Mouse (Mus musculus) hindbrain, embryonic 16.5 days (tissue): ENCODE results near the gene Adam8. TPM values are rescaled to one million over a fixed set of nuclear protein-coding genes. Genes with fewer than 3 reads are reported as not detected.
A peak's percentile ranks its signal among the peaks of the same experiment; 100 is the strongest.

Experiments
- microRNA counts: library from miRNA; unstranded; fragments of <30 nt; microRNA quantifications from one replicate; lab custom pipeline; 2016
- microRNA-seq: library from miRNA; unstranded; fragments of <30 nt; microRNA quantifications from one replicate; pipeline ENCODE4, GENCODE M21; 2017
- polyA plus RNA-seq: library from polyadenylated mRNA; unstranded; fragments of >200 nt; fragmentation: Nextera tagmentation; extraction: Ambion mirVana; gene quantifications from 2 replicates; pipeline ENCODE4 v1.2.1, GENCODE M21; 2015

The Adam8 gene
- polyA plus RNA-seq, 1 experiment from 2014 or later = 2.8 TPM

MicroRNA genes within 50 kb of the gene (microRNA counts, 519-probe panel; counts per million panel counts)
- microRNA mmu-miR-202-3p (lab: Ali Mortazavi, UCI) (2,072 counts per million, percentile 34 among the panel's probes with 10 or more counts), microRNA mmu-miR-202-5p (lab: Ali Mortazavi, UCI) (2,369 counts per million, percentile 57 among the panel's probes with 10 or more counts)

Small RNA genes within 50 kb of the gene (microRNA-seq; reads per million reads assigned to microRNA genes)
- gene Mir202 (not detected), gene Mir7062 (not detected), gene mmu-mir-7686 (not detected)

Other genes with a start within 250 kb of the Adam8 start
- gene Adgra1, start 158.4 kb downstream of the Adam8 start, polyA plus RNA-seq = 27.2 and 30.7 TPM in 2 replicates
- gene Kndc1, start 97.9 kb downstream of the Adam8 start, polyA plus RNA-seq = 16.5 and 19.0 TPM in 2 replicates
- not detected in 2 replicates for gene Utf1, start 48.8 kb downstream of the Adam8 start, polyA plus RNA-seq
- gene 6430531B16Rik, start 13.8 kb downstream of the Adam8 start, polyA plus RNA-seq = 1.1 and 1.2 TPM in 2 replicates
- gene Zfp511, start 43.8 kb upstream of the Adam8 start, polyA plus RNA-seq = 51.6 and 55.1 TPM in 2 replicates
- gene Tubgcp2, start 44.1 kb upstream of the Adam8 start, polyA plus RNA-seq = 57.2 and 59.6 TPM in 2 replicates
- 4.1 and 6.9 TPM in 2 replicates for gene Msx3, start 56.5 kb upstream of the Adam8 start, polyA plus RNA-seq
- 351 and 430 TPM in 2 replicates for gene Caly, start 90.0 kb upstream of the Adam8 start, polyA plus RNA-seq
- not detected in 2 replicates for gene Prap1, start 100.8 kb upstream of the Adam8 start, polyA plus RNA-seq
- 39.9 and 43.1 TPM in 2 replicates for gene Fuom, start 109.9 kb upstream of the Adam8 start, polyA plus RNA-seq
- 8.9 and 9.9 TPM in 2 replicates for gene Paox, start 123.2 kb upstream of the Adam8 start, polyA plus RNA-seq
- gene Echs1, start 123.9 kb upstream of the Adam8 start, polyA plus RNA-seq = 124 and 128 TPM in 2 replicates
- 31.1 and 32.1 TPM in 2 replicates for gene Mtg1, start 145.0 kb upstream of the Adam8 start, polyA plus RNA-seq
- gene Sprn, start 162.3 kb upstream of the Adam8 start, polyA plus RNA-seq = 30.8 and 31.2 TPM in 2 replicates
- gene Olfr522, start 172.2 kb upstream of the Adam8 start, polyA plus RNA-seq = not detected in 2 replicates
- not detected in 2 replicates for gene Olfr523, start 180.7 kb upstream of the Adam8 start, polyA plus RNA-seq
- not detected in 2 replicates for gene Olfr524, start 213.4 kb upstream of the Adam8 start, polyA plus RNA-seq
- gene Cd163l1, start 225.7 kb upstream of the Adam8 start, polyA plus RNA-seq = not detected in 2 replicates